Mouse (Mus musculus) cerebellum, adult 2 months (tissue): ENCODE data around the gene Kbtbd4. TPM values are rescaled to one million over a fixed set of nuclear protein-coding genes. Genes with fewer than 3 reads are reported as not detected.

Experiments used
- DNase-seq, 2 experiments: peaks; one replicate each; pipeline ENCODE4 v3.0.0; 2021
- H3K27ac ChIP-seq: fragments of 200-500 bp; 2 replicates; pipeline ENCODE4 v1.5.1; 2012; ENCODE audit warnings: low read length, control low read depth, inconsistent platforms; ENCODE audit not compliant: insufficient read depth
- H3K27me3 ChIP-seq: fragments of 200-500 bp; 2 replicates; pipeline ENCODE4 v1.6.1; 2012; ENCODE audit warnings: inconsistent platforms, mild to moderate bottlenecking, low read length, moderate library complexity; ENCODE audit not compliant: control insufficient read depth, insufficient read depth
- H3K4me1 ChIP-seq: fragments of 200-500 bp; 2 replicates; pipeline ENCODE4 v1.6.1; 2011; ENCODE audit warnings: low read length; ENCODE audit not compliant: control insufficient read depth, insufficient read depth
- H3K4me3 ChIP-seq: fragments of 200-500 bp; replicated peaks from 2 replicates; pipeline ENCODE3; 2011; ENCODE audit warnings: mild to moderate bottlenecking, low read depth, low read length, control low read depth; ENCODE audit not compliant: insufficient read depth
- CTCF ChIP-seq: fragments of 200-500 bp; IDR thresholded peaks from 2 replicates; pipeline ENCODE4 v1.5.1; 2011; ENCODE audit warnings: low read depth, mild to moderate bottlenecking, control low read depth, low read length, moderate library complexity, borderline replicate concordance; ENCODE audit not compliant: insufficient read depth
- POLR2A ChIP-seq: fragments of 200-500 bp; IDR thresholded peaks from 2 replicates; pipeline ENCODE4 v1.6.1; 2011; ENCODE audit warnings: low read length, control low read depth, borderline replicate concordance; ENCODE audit not compliant: insufficient read depth
- WGBS: fragments of 180-500 bp; shearing (Covaris S2); methylation state at CpG from one replicate; pipeline ENCODE4 v1.1.7; 2018; 5-methylcytosine and 5-hydroxymethylcytosine counted together
- polyA plus RNA-seq: library from polyadenylated mRNA; depleted of rRNA; stranded (reverse); fragments of >200 nt; gene quantifications from 2 replicates; pipeline ENCODE4 v1.2.3, GENCODE M21; 2012

The Kbtbd4 gene
- polyA plus RNA-seq, 1 experiment = 33.7 TPM

- H3K27ac ChIP-seq = no peak overlapping the region
- DNase-seq = peak; percentile 46 to 54
- no peak overlapping the region for H3K4me3 ChIP-seq
- H3K27me3 ChIP-seq = no peaks in the 10 kb centered on the region
- TF ChIP-seq CTCF (no peak), POLR2A (no peak)
- 47% methylated on average over 2 of the region's 2 CpGs for WGBS
- peaks cover 14% of the 10 kb centered on the region; the same call in 1 of the 2 replicates for H3K4me1 ChIP-seq
These were observed 9.1 kb downstream of the Kbtbd4 start for GRCm38 (mm10) chr2:90913671-90914070.

- H3K4me3 ChIP-seq = no peak overlapping the region
- DNase-seq = no peak
- no peaks in the 10 kb centered on the region for H3K27me3 ChIP-seq
- TF ChIP-seq POLR2A (no peak), CTCF (no peak)
- 58% methylated on average over 1 of the region's 1 CpGs for WGBS
- H3K27ac ChIP-seq = no peak overlapping the region
- peaks cover 14% of the 10 kb centered on the region; the same call in 1 of the 2 replicates for H3K4me1 ChIP-seq
These were observed 11.0 kb downstream of the Kbtbd4 start for GRCm38 (mm10) chr2:90915516-90915915.

GRCm38 (mm10) chr2:90916560-90917232 is 12.2 kb downstream of the Kbtbd4 start:
- no peak for DNase-seq
- Histone ChIP-seq H3K27me3 (no peaks in the 10 kb centered on the region), H3K27ac (peak overlapping the region; percentile 98), H3K4me1 (peaks cover 14% of the 10 kb centered on the region; the same call in 1 of the 2 replicates), H3K4me3 (peak overlapping the region; percentile 95)
- WGBS = 14% methylated on average over 7 of the region's 7 CpGs
- TF ChIP-seq POLR2A (no peak), CTCF (no peak)

- H3K4me3 ChIP-seq = peak overlapping the region; percentile 95
- no peaks in the 10 kb centered on the region for H3K27me3 ChIP-seq
- TF ChIP-seq POLR2A = no peak; the same call in 1 of the 2 replicates
- TF ChIP-seq CTCF = no peak
- peaks cover 14% of the 10 kb centered on the region; the same call in 1 of the 2 replicates for H3K4me1 ChIP-seq
- peak overlapping the region; percentile 98 for H3K27ac ChIP-seq
- peak; percentile 76 to 83 for DNase-seq
- under 1% methylated on average over 69 of the region's 73 CpGs for WGBS
These were observed 12.9 kb downstream of the Kbtbd4 start for GRCm38 (mm10) chr2:90917233-90917998.

GRCm38 (mm10) chr2:90917999-90918698 is 13.6 kb downstream of the Kbtbd4 start:
- 2% methylated on average over 16 of the region's 16 CpGs for WGBS
- TF ChIP-seq CTCF = no peak
- no peak for TF ChIP-seq POLR2A
- Histone ChIP-seq H3K27me3 (no peaks in the 10 kb centered on the region), H3K4me1 (peaks cover 14% of the 10 kb centered on the region; the same call in 1 of the 2 replicates), H3K27ac (peak overlapping the region; percentile 98), H3K4me3 (peak overlapping the region; percentile 95)
- peak in 1 of 2 experiments; percentile 33 for DNase-seq

GRCm38 (mm10) chr2:90921178-90921577 is 16.6 kb downstream of the Kbtbd4 start:
- H3K4me3 ChIP-seq = no peak overlapping the region
- H3K27me3 ChIP-seq = no peaks in the 10 kb centered on the region
- 97% methylated on average over 1 of the region's 1 CpGs for WGBS
- TF ChIP-seq POLR2A = no peak
- no peak for TF ChIP-seq CTCF
- H3K27ac ChIP-seq = no peak overlapping the region
- DNase-seq = no peak
- H3K4me1 ChIP-seq = peaks cover 4% of the 10 kb centered on the region; the same call in 1 of the 2 replicates

- DNase-seq = no peak
- Histone ChIP-seq H3K4me1 (no peaks in the 10 kb centered on the region; the same call in 1 of the 2 replicates), H3K27ac (no peak overlapping the region), H3K27me3 (no peaks in the 10 kb centered on the region), H3K4me3 (no peak overlapping the region)
- 100% methylated on average over 2 of the region's 2 CpGs for WGBS
- TF ChIP-seq CTCF (no peak), POLR2A (no peak)
These were observed 18.1 kb downstream of the Kbtbd4 start for GRCm38 (mm10) chr2:90922636-90923035.
